16 mouse cellular contexts compared by ENCODE assay signal in the genomic region with DNA sequence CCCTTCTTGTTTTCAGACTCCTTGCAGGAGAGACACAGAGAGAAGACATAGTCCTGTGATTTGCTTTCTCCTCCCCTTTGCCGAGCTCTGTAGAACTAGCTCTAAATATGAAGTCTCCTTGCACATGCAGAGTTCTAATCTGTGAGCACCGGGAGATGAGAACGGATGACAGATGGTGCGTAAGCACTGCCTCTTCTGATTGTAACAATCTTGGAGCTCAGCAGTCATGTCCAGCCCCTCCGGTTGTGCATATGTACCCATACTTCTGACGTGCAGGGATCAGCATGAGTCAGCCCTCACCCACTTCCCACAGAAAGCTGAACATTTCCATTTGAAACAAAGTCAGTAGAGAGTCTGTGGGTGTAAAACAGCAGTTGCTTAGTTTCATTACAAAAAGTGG. TPM values are rescaled to one million over a fixed set of nuclear protein-coding genes. Genes with fewer than 3 reads are reported as not detected.
DNase-seq lines count a peak whose midpoint lies in the region; TF ChIP-seq lines count a peak whose summit lies in the region.
"Had no signal": no experiment of that assay in that cellular context is flagged by ENCODE, and none has a peak within 500 bp of the region (broad histone marks: within the 10 kb centered on the region; RNA-seq: fewer than 3 reads in every experiment).

No protein-coding gene starts in this region.

- H3K4me3 ChIP-seq in cortical plate, adult 2 months (ENCODE audit: insufficient read depth, low read length) = no peak overlapping the region
- H3K4me3 ChIP-seq: embryonic facial prominence, embryonic 15.5 days; heart, embryonic 13.5 days had no signal

- TF ChIP-seq POLR2A in cortical plate, adult 2 months (IDR thresholded peaks at IDR 0.05; ENCODE audit: extremely low read depth, insufficient read depth, low read length) = peak; percentile 23; the same call in 1 of the 2 replicates

- TF ChIP-seq CTCF in cortical plate, adult 2 months (IDR thresholded peaks at IDR 0.05; ENCODE audit: extremely low read depth, insufficient read depth, low read length) = no peak

- H3K27ac ChIP-seq in cortical plate, adult 2 months (ENCODE audit: insufficient read depth, low read length) = peak overlapping the region; percentile 90
- H3K27ac ChIP-seq: embryonic facial prominence, embryonic 15.5 days; heart, embryonic 13.5 days had no signal

- peak; percentile 76 for DNase-seq in left cerebral cortex, adult 11 months (ENCODE audit: low spot score)
- no peak for DNase-seq in left cerebral cortex, postnatal 4 days
- peak; percentile 95 for DNase-seq in layer of hippocampus, adult 9-11 months
- peak; percentile 65 to 84 for DNase-seq in right cerebral cortex, postnatal 10 days (ENCODE audit: low spot score in 2 of 2)
- DNase-seq in cerebellum, postnatal 25 days = no peak
- no peak for DNase-seq in heart, postnatal 14 days
- DNase-seq in c-Kit-positive CD71-positive TER-119-positive erythroid progenitor cells, embryonic 14.5 days (ENCODE audit: low spot score) = no peak
- DNase-seq: adrenal gland, adult 2 months; kidney, postnatal 14 days; thymus, postnatal 14 days had no signal

- intact Hi-C loops in left cerebral cortex, postnatal 4 days (cut with DNase I) = no loop called here
- intact Hi-C loops in heart, postnatal 14 days (cut with DNase I) = loop anchor here (10.0 kb wide), 1 partner anchor 197 kb away; the partner anchor contains the start of genes Cdc40 and Wasf1

- H3K4me1 ChIP-seq in cortical plate, adult 2 months (ENCODE audit: control insufficient read depth, insufficient read depth, low read length) = peaks cover 8% of the 10 kb centered on the region

RNA-seq across cellular contexts. Expression of gene Mettl24, which starts 5.2 kb away (rescaled TPM):
- 1 to 10 TPM in 1 of 2 experiments, under 1 TPM in 1; 0.50 to 1.3 TPM for total RNA-seq in left cerebral cortex, postnatal 4 days (2021)
- polyA plus RNA-seq in cortical plate, adult 2 months (2012; rRNA removed) = 1.4 and 1.6 TPM in 2 replicates
- 1 to 10 TPM; 1.4 to 1.5 TPM for total RNA-seq in heart, postnatal 14 days (2021)
- total RNA-seq: CH12.LX; liver, adult 2 months had no signal
- polyA plus RNA-seq: Patski had no signal

RNA-seq across cellular contexts. Expression of gene Ddo, which starts 58.5 kb away (rescaled TPM):
- total RNA-seq in left cerebral cortex, postnatal 4 days (2021) = 1 to 10 TPM; 2.2 to 2.4 TPM
- polyA plus RNA-seq in cortical plate, adult 2 months (2012; rRNA removed) = 7.7 and 8.4 TPM in 2 replicates
- total RNA-seq in heart, postnatal 14 days (2021) = 10 to 100 TPM; 32.1 to 32.3 TPM
- total RNA-seq: CH12.LX had no signal

Comparison
In these comparisons a context has a peak if more than half of its experiments do, and no peak if none do; other contexts are left out.
1. DNase-seq: peak in left cerebral cortex, adult 11 months (single experiment), layer of hippocampus, adult 9-11 months (single experiment) and right cerebral cortex, postnatal 10 days (2 of 2); none in left cerebral cortex, postnatal 4 days (single experiment), cerebellum, postnatal 25 days (0 of 2), heart, postnatal 14 days (0 of 2) and c-Kit-positive CD71-positive TER-119-positive erythroid progenitor cells, embryonic 14.5 days (single experiment).
2. RNA of gene Ddo, which starts 58.5 kb away (total RNA-seq): 32.1 to 32.3 TPM in heart, postnatal 14 days; 2.2 to 2.4 TPM in left cerebral cortex, postnatal 4 days; every median in the first group is over 4 times any median in the second.